ENCODE assay signal across 7 mouse cellular contexts in genomic region chr17:65612391-65613141, GRCm38 (mm10). TPM values are rescaled to one million over a fixed set of nuclear protein-coding genes. Genes with fewer than 3 reads are reported as not detected.
A peak's percentile ranks its signal among the peaks of the same experiment; 100 is the strongest.
DNase-seq lines count a peak whose midpoint lies in the region; ATAC-seq and TF ChIP-seq lines count a peak whose summit lies in the region.

No protein-coding gene starts in this region.

- no peaks in the 10 kb centered on the region for H3K9me3 ChIP-seq in hindbrain, embryonic 16.5 days (ENCODE audit: control insufficient read depth, low read length)
- H3K9me3 ChIP-seq in midbrain, embryonic 11.5 days (ENCODE audit: control insufficient read depth, low read length), result no peaks in the 10 kb centered on the region

- H3K27me3 ChIP-seq in hindbrain, embryonic 16.5 days (replicated peaks; ENCODE audit: control insufficient read depth, insufficient read depth, low read length), result no peaks in the 10 kb centered on the region
- H3K27me3 ChIP-seq in midbrain, embryonic 11.5 days (ENCODE audit: control insufficient read depth, insufficient read depth, low read length), result no peaks in the 10 kb centered on the region
- peaks cover 2% of the 10 kb centered on the region; the same call in 1 of the 2 replicates for H3K27me3 ChIP-seq in spleen, adult 2 months (ENCODE audit: control insufficient read depth, insufficient read depth, low read length)

- intact Hi-C loops in left cerebral cortex, postnatal 25 days (cut with DNase I), result loop anchor here (5.0 kb wide), 2 partner anchors 90 to 170 kb away; partner anchors contain the start of gene Ppp4r1

- TF ChIP-seq CTCF in spleen, adult 2 months (IDR thresholded peaks at IDR 0.05; ENCODE audit: extremely low read depth, insufficient read depth, insufficient read length, insufficient replicate concordance), result no peak

- H3K4me1 ChIP-seq in hindbrain, embryonic 16.5 days (ENCODE audit: control insufficient read depth, insufficient read depth, low read depth, low read length), result peaks cover 31% of the 10 kb centered on the region
- peaks cover 23% of the 10 kb centered on the region for H3K4me1 ChIP-seq in midbrain, embryonic 11.5 days (ENCODE audit: control insufficient read depth, insufficient read depth, low read length)
- H3K4me1 ChIP-seq in spleen, adult 2 months (ENCODE audit: control insufficient read depth, insufficient read depth, insufficient read length), result peaks cover 8% of the 10 kb centered on the region; the same call in 1 of the 2 replicates

- peak; percentile 35 for ATAC-seq in hindbrain, embryonic 16.5 days
- peak; percentile 57 for ATAC-seq in midbrain, embryonic 11.5 days (ENCODE audit: low FRiP score)

- peak overlapping the region; percentile 78 for H3K4me2 ChIP-seq in hindbrain, embryonic 16.5 days (ENCODE audit: low read length)
- peak overlapping the region; percentile 71 for H3K4me2 ChIP-seq in midbrain, embryonic 11.5 days

- H3K4me3 ChIP-seq in hindbrain, embryonic 16.5 days (ENCODE audit: low read length), result peak overlapping the region; percentile 90
- H3K4me3 ChIP-seq in midbrain, embryonic 11.5 days (ENCODE audit: low read depth, low read length), result peak overlapping the region; percentile 98
- H3K4me3 ChIP-seq in spleen, adult 2 months (ENCODE audit: extremely low read depth, insufficient read depth, insufficient read length), result peak overlapping the region; percentile 100

- H3K36me3 ChIP-seq in hindbrain, embryonic 16.5 days (ENCODE audit: control insufficient read depth, insufficient read depth, low read length), result no peaks in the 10 kb centered on the region
- no peaks in the 10 kb centered on the region for H3K36me3 ChIP-seq in midbrain, embryonic 11.5 days (ENCODE audit: control insufficient read depth, insufficient read depth, low read length)
- peaks cover 4% of the 10 kb centered on the region for H3K36me3 ChIP-seq in spleen, adult 2 months (ENCODE audit: control insufficient read depth, insufficient read depth, low read length)

- peak overlapping the region; percentile 100 for H3K9ac ChIP-seq in hindbrain, embryonic 16.5 days (ENCODE audit: low read depth, low read length)
- peak overlapping the region; percentile 97 for H3K9ac ChIP-seq in midbrain, embryonic 11.5 days (ENCODE audit: low read length)

- WGBS in hindbrain, embryonic 16.5 days, result under 1% methylated on average over 54 of the region's 91 CpGs
- under 1% methylated on average over 63 of the region's 91 CpGs for WGBS in midbrain, embryonic 11.5 days
- under 1% methylated on average over 51 of the region's 91 CpGs for WGBS in spleen, adult 2 months

- TF ChIP-seq POLR2A in spleen, adult 2 months (IDR thresholded peaks at IDR 0.05; ENCODE audit: low read depth, low read length), result no peak

- H3K27ac ChIP-seq in hindbrain, embryonic 16.5 days (ENCODE audit: low read depth, low read length), result peak overlapping the region; percentile 99
- peak overlapping the region; percentile 98 for H3K27ac ChIP-seq in midbrain, embryonic 11.5 days (ENCODE audit: low read depth, low read length)
- H3K27ac ChIP-seq in spleen, adult 2 months (ENCODE audit: insufficient read depth, low read length), result peak overlapping the region; percentile 94

- peak; percentile 60 for DNase-seq in R1 (ENCODE audit: low read depth, low spot score)
- peak; percentile 68 to 71 for DNase-seq in cerebellum, postnatal 10 days
- peak; percentile 46 for DNase-seq in gastrocnemius, adult 18-20 months (ENCODE audit: low spot score)
- peak; percentile 30 to 35 for DNase-seq in left cerebral cortex, postnatal 25 days (ENCODE audit: low spot score in 2 of 2)
- peak; percentile 95 for DNase-seq in midbrain, embryonic 11.5 days (ENCODE audit: low spot score, missing footprints)
- peak in 1 of 2 experiments; percentile 37 for DNase-seq in spleen, adult 2 months (ENCODE audit: low read depth in 1 of 2, low spot score in 2 of 2)

RNA-seq across cellular contexts. Expression of gene Vapa, which starts 0.8 kb away (rescaled TPM):
- total RNA-seq in gastrocnemius, adult 18-20 months (2021), result 100 to 1,000 TPM; 138 to 142 TPM
- polyA plus RNA-seq in hindbrain, embryonic 16.5 days (2015; fragmentation: Nextera tagmentation; extraction: Ambion mirVana), result 250 and 257 TPM in 2 replicates
- 100 to 1,000 TPM; 162 to 181 TPM for total RNA-seq in left cerebral cortex, postnatal 25 days (2021)
- polyA plus RNA-seq in midbrain, embryonic 11.5 days (2014; fragmentation: Nextera tagmentation; extraction: Ambion mirVana), result 242 and 263 TPM in 2 replicates
- 13.1 and 24.1 TPM in 2 replicates for polyA plus RNA-seq in spleen, adult 2 months (2012; rRNA removed)

RNA-seq across cellular contexts. Expression of gene Txndc2, which starts 29.4 kb away (rescaled TPM):
- total RNA-seq in gastrocnemius, adult 18-20 months (2021), result not detected
- 0.11 TPM in 1 of 2 replicates, not detected in the other for polyA plus RNA-seq in hindbrain, embryonic 16.5 days (2015; fragmentation: Nextera tagmentation; extraction: Ambion mirVana)
- total RNA-seq in left cerebral cortex, postnatal 25 days (2021), result not detected
- 0.12 and 0.18 TPM in 2 replicates for polyA plus RNA-seq in midbrain, embryonic 11.5 days (2014; fragmentation: Nextera tagmentation; extraction: Ambion mirVana)
- polyA plus RNA-seq in spleen, adult 2 months (2012; rRNA removed), result not detected in 2 replicates
